Mouse (Mus musculus) E14TG2a.4 (cell line): ENCODE data around the gene Adcy5.

ENCODE experiments used
- CTCF ChIP-seq: conservative IDR thresholded peaks from 2 replicates; pipeline ENCODE4 v1.5.1; 2014; ENCODE audit warnings: low read length
- NANOG ChIP-seq: IDR thresholded peaks from 2 replicates; pipeline ENCODE4 v1.6.1; 2014; ENCODE audit warnings: borderline replicate concordance, low read length, mixed read lengths
- POU5F1 ChIP-seq: IDR thresholded peaks from 2 replicates; pipeline ENCODE4 v1.6.1; 2014; ENCODE audit warnings: low read length, borderline replicate concordance

GRCm38 (mm10) chr16:35311586-35311985 is 156.9 kb downstream of the Adcy5 start:
- TF ChIP-seq CTCF (no peak), NANOG (no peak), POU5F1 (no peak)
